Mouse (Mus musculus): Measurements from ENCODE around the gene Zdhhc6. TPM values are rescaled to one million over a fixed set of nuclear protein-coding genes. Genes with fewer than 3 reads are reported as not detected.

The Zdhhc6 gene
- total RNA-seq (2023): 10 to 100 TPM; 27.6 to 35.0 TPM

DNA sequence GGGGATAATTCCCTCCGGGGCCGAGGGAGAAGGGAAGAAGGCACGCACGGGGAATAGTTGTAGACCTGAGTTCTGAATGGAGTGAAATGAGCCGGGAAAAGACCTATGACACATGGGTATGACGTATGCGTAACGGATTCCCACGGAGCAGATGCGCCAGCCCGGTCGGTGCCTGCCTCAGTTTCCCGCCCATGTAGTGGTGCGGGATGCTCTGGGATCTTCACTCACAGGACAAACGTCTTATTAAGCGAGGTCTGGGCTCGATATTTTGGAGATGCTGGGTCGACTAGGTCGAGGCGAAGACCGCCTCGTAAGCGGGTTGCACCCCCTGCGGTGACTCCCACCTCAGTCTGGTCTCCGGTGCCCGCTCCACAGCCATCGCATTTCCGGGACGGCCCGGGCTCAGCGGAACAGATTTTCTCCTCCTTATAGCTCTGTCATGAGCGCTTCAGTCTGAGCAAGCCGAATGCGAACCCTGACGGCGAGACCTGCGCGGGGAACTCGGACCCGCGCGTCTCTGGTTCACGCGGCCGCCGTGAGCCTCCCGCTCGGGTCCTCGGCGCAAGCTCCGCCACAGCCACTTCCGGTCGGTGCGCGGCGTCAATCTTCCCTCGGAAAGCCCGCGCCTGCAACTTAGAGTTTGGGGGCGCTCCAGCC lies at the start of gene Zdhhc6:
Gene Zdhhc6 (minus strand): TSS at position 581 of the 657 bp plus-strand sequence.

DNA sequence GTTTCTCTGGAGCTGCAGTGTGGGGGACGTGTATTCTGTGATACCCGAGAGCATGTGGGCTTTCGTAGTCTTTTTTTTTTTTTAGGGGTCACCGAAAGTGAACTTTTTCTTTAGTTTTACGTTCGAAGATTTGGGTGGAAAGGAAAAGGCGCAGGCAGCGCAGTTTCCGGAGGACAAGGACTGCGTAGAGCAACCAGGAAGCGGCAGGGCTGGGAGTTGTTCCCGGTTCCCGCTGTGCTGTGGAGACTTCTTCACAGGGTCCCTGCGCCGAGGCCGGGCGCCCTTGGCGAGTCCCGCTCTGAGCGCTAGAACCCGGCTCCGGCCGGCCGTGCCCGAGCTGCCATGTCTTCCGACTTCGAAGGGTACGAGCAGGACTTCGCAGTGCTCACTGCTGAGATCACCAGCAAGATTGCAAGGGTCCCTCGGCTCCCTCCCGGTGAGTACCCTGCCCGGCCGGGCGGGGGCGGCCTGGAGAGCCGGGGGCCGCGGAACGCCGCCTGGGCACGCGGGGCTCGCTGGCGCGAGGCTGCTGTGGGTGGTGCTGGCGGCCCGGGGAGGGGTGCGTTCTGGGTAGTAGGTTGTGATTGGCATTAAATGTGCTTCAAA lies 380 bp upstream of the Zdhhc6 start, which contains the start of gene Vti1a:
Gene Vti1a (plus strand): TSS at position 187 of the 606 bp plus-strand sequence.

GRCm38 (mm10) chr19:55251383-55252124 lies 64.3 kb downstream of the Zdhhc6 start, which contains the start of gene Acsl5:
TSS of gene Acsl5 (plus strand) at chr19:55251938.

DNA sequence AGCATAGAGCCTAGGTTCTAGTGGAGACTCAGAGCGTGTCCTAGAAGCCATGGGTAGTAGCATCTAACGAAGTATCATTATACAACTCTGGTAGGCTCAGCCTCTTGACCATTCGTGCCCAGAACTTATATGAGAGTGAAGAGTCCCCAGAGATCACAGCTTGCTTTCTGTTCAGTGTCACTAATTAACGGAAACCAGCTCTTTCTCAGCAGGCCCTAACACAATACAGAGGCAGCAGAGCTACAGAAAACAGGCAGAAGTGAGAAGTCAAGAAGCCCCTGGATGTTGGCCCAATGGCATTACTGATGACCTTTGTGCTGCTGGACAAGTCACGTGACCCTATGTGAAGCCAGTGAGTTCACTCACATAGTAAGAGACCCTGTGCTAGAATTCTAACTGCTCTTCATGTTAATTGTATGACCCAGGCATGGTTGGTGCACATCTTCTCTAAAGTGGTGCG lies 74.6 kb downstream of the Zdhhc6 start, which contains the start of gene Gucy2g:
Gene Gucy2g (minus strand): TSS at position 51 of the 460 bp plus-strand sequence.

Other genes starting within 250 kb of the Zdhhc6 start
- 1 to 10 TPM; 6.6 to 7.3 TPM for gene Gpam, start 188.8 kb downstream of the Zdhhc6 start, total RNA-seq (2023)
- not detected for gene Tectb, start 135.3 kb downstream of the Zdhhc6 start, total RNA-seq (2023)
- gene Gucy2g, start 74.8 kb downstream of the Zdhhc6 start, total RNA-seq (2023): not detected
- gene Acsl5, start 64.1 kb downstream of the Zdhhc6 start, total RNA-seq (2023): 10 to 100 TPM; 46.1 to 60.6 TPM
- 10 to 100 TPM; 47.0 to 52.1 TPM for gene Vti1a, start 263 bp upstream of the Zdhhc6 start, total RNA-seq (2023)